Mouse (Mus musculus): ENCODE measurements at regions not wholly inside any gene's neighbourhood (a gene's known extent, or its start where the extent isn't known, plus 50 kb on each side); places are given as distances from the start of the nearest gene placed in this dataset.

- peak overlapping the region; percentile 90 for H3K27ac ChIP-seq (ENCODE audit: control insufficient read depth, insufficient read depth, low read depth, low read length)
- H3K4me1 ChIP-seq (ENCODE audit: control insufficient read depth, insufficient read depth, low read length), result peaks cover 9% of the 10 kb centered on the region
- no peaks in the 10 kb centered on the region for H3K36me3 ChIP-seq (ENCODE audit: control insufficient read depth, insufficient read depth, low read length)
- H3K4me3 ChIP-seq (ENCODE audit: control insufficient read depth, low read depth, low read length), result peak overlapping the region; percentile 84
- TF ChIP-seq CTCF (IDR thresholded peaks at IDR 0.05; ENCODE audit: control insufficient read depth, insufficient read depth, insufficient replicate concordance, low read depth, low read length) (no peak), POLR2A (IDR thresholded peaks at IDR 0.05; ENCODE audit: control insufficient read depth, low read depth, low read length) (no peak; the same call in 1 of the 2 replicates)
- no peaks in the 10 kb centered on the region for H3K27me3 ChIP-seq (ENCODE audit: control insufficient read depth, insufficient read depth, low read length)
These were observed 64.5 kb upstream of the Ppara start for GRCm38 (mm10) chr15:85670176-85670788.

- Histone ChIP-seq H3K27ac (ENCODE audit: control insufficient read depth, insufficient read depth, low read depth, low read length) (peak overlapping the region; percentile 90), H3K4me1 (ENCODE audit: control insufficient read depth, insufficient read depth, low read length) (peaks cover 9% of the 10 kb centered on the region), H3K36me3 (ENCODE audit: control insufficient read depth, insufficient read depth, low read length) (no peaks in the 10 kb centered on the region), H3K27me3 (ENCODE audit: control insufficient read depth, insufficient read depth, low read length) (no peaks in the 10 kb centered on the region), H3K4me3 (ENCODE audit: control insufficient read depth, low read depth, low read length) (peak overlapping the region; percentile 84)
- TF ChIP-seq POLR2A (IDR thresholded peaks at IDR 0.05; ENCODE audit: control insufficient read depth, low read depth, low read length) (peak; percentile 55), CTCF (IDR thresholded peaks at IDR 0.05; ENCODE audit: control insufficient read depth, insufficient read depth, insufficient replicate concordance, low read depth, low read length) (no peak)
These were observed 63.7 kb upstream of the Ppara start for GRCm38 (mm10) chr15:85670789-85671700.

GRCm38 (mm10) chr15:85671701-85672191 lies 63.0 kb upstream of the Ppara start:
- H3K27me3 ChIP-seq (ENCODE audit: control insufficient read depth, insufficient read depth, low read length), result no peaks in the 10 kb centered on the region
- H3K36me3 ChIP-seq (ENCODE audit: control insufficient read depth, insufficient read depth, low read length), result no peaks in the 10 kb centered on the region
- H3K27ac ChIP-seq (ENCODE audit: control insufficient read depth, insufficient read depth, low read depth, low read length), result peak overlapping the region; percentile 39
- H3K4me3 ChIP-seq (ENCODE audit: control insufficient read depth, low read depth, low read length), result peak overlapping the region; percentile 36
- TF ChIP-seq POLR2A (IDR thresholded peaks at IDR 0.05; ENCODE audit: control insufficient read depth, low read depth, low read length) (no peak), CTCF (IDR thresholded peaks at IDR 0.05; ENCODE audit: control insufficient read depth, insufficient read depth, insufficient replicate concordance, low read depth, low read length) (no peak)
- H3K4me1 ChIP-seq (ENCODE audit: control insufficient read depth, insufficient read depth, low read length), result peaks cover 9% of the 10 kb centered on the region

GRCm38 (mm10) chr15:85672376-85672775 lies 62.4 kb upstream of the Ppara start:
- no peaks in the 10 kb centered on the region for H3K36me3 ChIP-seq (ENCODE audit: control insufficient read depth, insufficient read depth, low read length)
- peaks cover 9% of the 10 kb centered on the region for H3K4me1 ChIP-seq (ENCODE audit: control insufficient read depth, insufficient read depth, low read length)
- peak overlapping the region; percentile 22; the same call in 1 of the 2 replicates for H3K4me3 ChIP-seq (ENCODE audit: control insufficient read depth, low read depth, low read length)
- no peak overlapping the region for H3K27ac ChIP-seq (ENCODE audit: control insufficient read depth, insufficient read depth, low read depth, low read length)
- H3K27me3 ChIP-seq (ENCODE audit: control insufficient read depth, insufficient read depth, low read length), result no peaks in the 10 kb centered on the region
- TF ChIP-seq CTCF (IDR thresholded peaks at IDR 0.05; ENCODE audit: control insufficient read depth, insufficient read depth, insufficient replicate concordance, low read depth, low read length) (no peak), POLR2A (IDR thresholded peaks at IDR 0.05; ENCODE audit: control insufficient read depth, low read depth, low read length) (no peak)

GRCm38 (mm10) chr15:85672931-85673330 lies 61.9 kb upstream of the Ppara start:
- TF ChIP-seq POLR2A (IDR thresholded peaks at IDR 0.05; ENCODE audit: control insufficient read depth, low read depth, low read length) (no peak), CTCF (IDR thresholded peaks at IDR 0.05; ENCODE audit: control insufficient read depth, insufficient read depth, insufficient replicate concordance, low read depth, low read length) (no peak)
- no peaks in the 10 kb centered on the region for H3K36me3 ChIP-seq (ENCODE audit: control insufficient read depth, insufficient read depth, low read length)
- H3K4me3 ChIP-seq (ENCODE audit: control insufficient read depth, low read depth, low read length), result peak overlapping the region; percentile 46
- H3K27me3 ChIP-seq (ENCODE audit: control insufficient read depth, insufficient read depth, low read length), result no peaks in the 10 kb centered on the region
- peak overlapping the region; percentile 45; the same call in 1 of the 2 replicates for H3K27ac ChIP-seq (ENCODE audit: control insufficient read depth, insufficient read depth, low read depth, low read length)
- peaks cover 9% of the 10 kb centered on the region for H3K4me1 ChIP-seq (ENCODE audit: control insufficient read depth, insufficient read depth, low read length)

GRCm38 (mm10) chr15:85673506-85673905 lies 61.3 kb upstream of the Ppara start:
- Histone ChIP-seq H3K4me3 (ENCODE audit: control insufficient read depth, low read depth, low read length) (peak overlapping the region; percentile 2), H3K36me3 (ENCODE audit: control insufficient read depth, insufficient read depth, low read length) (no peaks in the 10 kb centered on the region), H3K27me3 (ENCODE audit: control insufficient read depth, insufficient read depth, low read length) (no peaks in the 10 kb centered on the region), H3K27ac (ENCODE audit: control insufficient read depth, insufficient read depth, low read depth, low read length) (peak overlapping the region; percentile 40; the same call in 1 of the 2 replicates), H3K4me1 (ENCODE audit: control insufficient read depth, insufficient read depth, low read length) (peaks cover 9% of the 10 kb centered on the region)
- TF ChIP-seq CTCF (IDR thresholded peaks at IDR 0.05; ENCODE audit: control insufficient read depth, insufficient read depth, insufficient replicate concordance, low read depth, low read length) (no peak), POLR2A (IDR thresholded peaks at IDR 0.05; ENCODE audit: control insufficient read depth, low read depth, low read length) (no peak)
